Mouse (Mus musculus): ENCODE results near the gene Fto.

DNA sequence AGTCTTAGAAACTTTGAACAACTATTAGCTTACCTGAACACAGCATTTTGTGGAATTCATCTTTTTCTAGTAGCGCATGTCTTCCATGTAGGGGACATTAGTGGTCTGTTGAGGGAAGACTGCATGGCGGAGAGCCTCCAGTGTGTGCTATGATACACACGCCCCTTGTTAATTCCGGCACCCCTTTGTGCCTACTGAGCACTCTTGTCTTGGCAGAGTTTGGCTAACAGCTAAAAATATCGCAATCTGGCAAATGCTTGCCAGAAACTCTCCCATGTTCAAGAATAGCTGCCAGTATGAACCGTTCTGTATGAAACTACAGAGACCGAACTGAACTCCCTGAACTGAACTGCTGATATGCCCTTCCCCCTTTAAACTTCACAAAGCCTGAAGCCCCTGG lies 10.2 kb downstream of the Fto start:
- TF ChIP-seq CTCF (IDR thresholded peaks at IDR 0.05; ENCODE audit: extremely low read depth, insufficient read depth, low read length): no peak
- no peak for TF ChIP-seq POLR2A (IDR thresholded peaks at IDR 0.05; ENCODE audit: extremely low read depth, insufficient read depth, low read length)
